Mouse (Mus musculus): ENCODE measurements around the gene St6galnac1.
A peak's percentile ranks its signal among the peaks of the same experiment; 100 is the strongest.
"Not testable (repeated sequence)": the region's sequence is repeated elsewhere in the genome, so short reads cannot be mapped to it uniquely, and the experiment has no call there.

Gene St6galnac1

GRCm38 (mm10) chr11:116775407-116775806 is at the start of gene St6galnac1:
TSS of gene St6galnac1 (minus strand) at chr11:116775507.
- DNase-seq (ENCODE audit: low spot score) = no peak

GRCm38 (mm10) chr11:116823885-116824284 is 48.6 kb upstream of the St6galnac1 start:
- not testable (repeated sequence) for DNase-seq (ENCODE audit: low spot score)

DNA sequence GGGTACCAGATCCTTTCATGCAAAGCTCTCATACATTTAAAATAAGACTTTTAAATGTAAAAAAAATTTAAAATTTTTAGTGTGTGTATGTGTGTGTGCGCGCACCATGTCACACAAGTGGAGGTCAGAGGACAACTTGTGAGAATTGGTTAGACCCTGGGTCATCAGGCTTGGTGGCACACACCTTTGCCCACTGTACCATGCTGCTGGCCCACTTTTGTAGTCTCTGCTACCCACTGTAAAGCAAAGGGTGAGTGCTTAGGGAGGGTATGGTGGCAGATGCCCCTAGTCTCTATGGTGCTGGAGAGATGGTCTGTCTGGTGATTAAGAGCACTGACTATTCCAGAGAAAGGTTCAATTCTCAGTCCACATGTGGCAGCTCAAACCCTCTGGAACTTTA is 47.9 kb upstream of the St6galnac1 start:
- DNase-seq (ENCODE audit: low spot score) = no peak

- DNase-seq (ENCODE audit: low spot score) = no peak
These were observed 47.3 kb upstream of the St6galnac1 start for GRCm38 (mm10) chr11:116822626-116823025.

DNA sequence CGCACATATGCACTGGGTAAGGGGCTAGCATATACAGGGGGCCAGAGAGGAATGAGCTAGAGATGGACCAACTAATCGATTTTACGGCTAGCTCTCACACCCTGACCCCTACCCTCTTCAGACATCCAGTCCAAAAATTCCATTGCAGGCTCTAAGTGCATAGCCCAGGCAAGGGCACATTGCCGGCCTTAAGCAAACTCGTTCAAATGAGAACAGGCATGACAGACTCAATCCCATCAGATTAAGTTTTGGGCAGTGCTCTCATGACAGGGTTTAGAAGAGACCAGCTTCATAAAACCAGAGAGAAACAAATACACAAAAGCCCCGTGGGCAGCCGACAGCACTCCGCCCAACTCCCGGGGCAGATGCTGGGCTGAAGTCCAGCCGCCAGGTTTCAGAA is 46.9 kb upstream of the St6galnac1 start:
- no peak for DNase-seq (ENCODE audit: low spot score)

- no peak for DNase-seq (ENCODE audit: low spot score)
These were observed 46.0 kb upstream of the St6galnac1 start for GRCm38 (mm10) chr11:116821057-116821940.

DNA sequence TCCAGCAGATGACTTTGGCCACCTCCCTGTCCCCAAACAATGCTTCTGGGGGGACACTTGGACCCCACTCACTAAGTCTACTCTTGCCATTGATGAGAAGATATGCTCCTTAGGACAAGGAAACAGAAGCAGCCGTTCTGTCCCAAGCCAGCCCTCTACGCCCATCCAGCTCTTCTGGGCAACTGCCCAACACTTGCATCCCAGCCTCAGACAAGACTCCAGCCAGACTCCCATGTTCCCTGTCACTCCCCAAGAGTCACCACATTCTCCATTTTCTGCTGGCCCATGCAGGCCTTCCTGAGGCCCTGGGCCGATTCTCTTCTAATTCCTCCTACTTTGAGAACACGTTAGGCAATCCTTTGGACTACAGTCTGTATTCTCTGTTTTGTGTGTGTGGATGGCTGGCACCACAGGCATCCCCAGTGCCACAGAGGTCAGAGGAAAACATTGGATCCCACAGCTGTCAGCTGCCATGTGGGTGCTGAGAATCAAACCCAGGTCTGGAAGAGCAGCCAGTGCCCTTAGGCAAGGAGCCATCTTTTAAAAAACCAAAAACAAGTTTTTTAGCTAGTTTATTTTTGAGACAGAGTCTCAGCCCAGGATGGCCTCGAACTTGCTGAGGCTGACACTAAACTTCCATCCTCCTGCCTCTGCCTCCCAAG is 44.8 kb upstream of the St6galnac1 start:
- DNase-seq (ENCODE audit: low spot score) = no peak

GRCm38 (mm10) chr11:116818722-116819121 is 43.4 kb upstream of the St6galnac1 start:
- no peak for DNase-seq (ENCODE audit: low spot score)

DNA sequence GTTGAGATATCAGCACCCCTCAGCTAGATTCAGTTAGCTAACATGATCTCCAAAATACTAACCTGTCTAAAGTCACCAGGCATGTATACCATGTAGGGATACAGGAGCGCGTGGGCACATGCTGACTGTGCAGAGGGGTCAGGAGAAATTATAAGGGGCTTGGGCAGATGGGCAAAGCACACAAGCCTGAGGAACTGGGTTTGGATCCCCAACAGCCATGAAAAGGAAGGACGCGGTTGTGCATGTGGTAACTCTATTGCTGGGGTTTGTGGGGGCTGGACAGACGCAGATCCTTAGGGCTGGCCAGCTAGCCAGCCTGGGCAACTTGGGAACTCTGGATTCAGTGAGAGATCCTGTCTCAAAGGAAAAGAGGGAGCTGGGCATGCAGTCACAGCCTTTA is 42.3 kb upstream of the St6galnac1 start:
- DNase-seq (ENCODE audit: low spot score) = no peak

- no peak for DNase-seq (ENCODE audit: low spot score)
These were observed 41.5 kb upstream of the St6galnac1 start for GRCm38 (mm10) chr11:116816769-116817168.

- no peak for DNase-seq (ENCODE audit: low spot score)
These were observed 39.6 kb upstream of the St6galnac1 start for GRCm38 (mm10) chr11:116814884-116815415.

DNA sequence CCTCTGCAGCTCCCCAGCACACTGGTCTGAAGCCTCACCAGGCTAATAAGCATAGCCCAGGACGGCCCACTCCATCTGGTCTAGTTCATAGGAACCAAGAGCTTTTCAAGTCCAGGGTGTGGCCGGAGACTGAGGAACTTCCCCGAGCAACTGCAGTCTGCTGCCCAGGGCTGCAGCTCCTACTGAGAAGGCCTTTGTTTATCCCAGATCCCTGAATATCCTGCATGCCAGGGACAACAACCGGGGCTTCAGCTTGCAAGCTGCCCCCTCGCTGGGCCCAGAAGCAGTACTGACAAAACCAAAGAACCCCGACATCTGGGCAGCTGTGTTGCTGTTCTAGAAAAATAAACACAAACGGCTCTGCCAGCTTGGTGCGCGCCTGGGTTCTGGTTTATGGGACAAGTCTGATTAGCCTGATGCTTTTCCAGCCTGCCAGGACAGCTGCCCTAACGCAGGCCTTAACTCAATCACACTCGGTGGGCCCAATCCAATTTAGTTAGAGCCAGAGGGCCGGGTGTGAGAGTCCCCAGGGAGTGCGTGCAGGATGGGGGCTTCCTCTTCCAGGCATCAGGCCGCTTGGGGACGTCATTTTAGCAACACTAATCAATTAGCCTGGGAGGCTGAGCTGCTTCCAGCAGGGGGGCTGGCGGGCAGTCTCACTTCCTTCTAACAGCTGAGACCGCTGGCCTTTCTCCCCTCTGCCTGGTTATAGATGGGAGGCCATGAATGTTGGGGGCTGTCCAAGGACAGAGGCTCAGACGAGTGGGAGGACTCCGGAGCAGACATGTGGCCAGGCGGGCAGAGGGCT is 39.0 kb upstream of the St6galnac1 start:
- peak; percentile 75 for DNase-seq (ENCODE audit: low spot score)

- DNase-seq (ENCODE audit: low spot score) = no peak
These were observed 38.3 kb upstream of the St6galnac1 start for GRCm38 (mm10) chr11:116813610-116814009.

- peak; percentile 66 for DNase-seq (ENCODE audit: low spot score)
These were observed 37.7 kb upstream of the St6galnac1 start for GRCm38 (mm10) chr11:116812793-116813529.

DNA sequence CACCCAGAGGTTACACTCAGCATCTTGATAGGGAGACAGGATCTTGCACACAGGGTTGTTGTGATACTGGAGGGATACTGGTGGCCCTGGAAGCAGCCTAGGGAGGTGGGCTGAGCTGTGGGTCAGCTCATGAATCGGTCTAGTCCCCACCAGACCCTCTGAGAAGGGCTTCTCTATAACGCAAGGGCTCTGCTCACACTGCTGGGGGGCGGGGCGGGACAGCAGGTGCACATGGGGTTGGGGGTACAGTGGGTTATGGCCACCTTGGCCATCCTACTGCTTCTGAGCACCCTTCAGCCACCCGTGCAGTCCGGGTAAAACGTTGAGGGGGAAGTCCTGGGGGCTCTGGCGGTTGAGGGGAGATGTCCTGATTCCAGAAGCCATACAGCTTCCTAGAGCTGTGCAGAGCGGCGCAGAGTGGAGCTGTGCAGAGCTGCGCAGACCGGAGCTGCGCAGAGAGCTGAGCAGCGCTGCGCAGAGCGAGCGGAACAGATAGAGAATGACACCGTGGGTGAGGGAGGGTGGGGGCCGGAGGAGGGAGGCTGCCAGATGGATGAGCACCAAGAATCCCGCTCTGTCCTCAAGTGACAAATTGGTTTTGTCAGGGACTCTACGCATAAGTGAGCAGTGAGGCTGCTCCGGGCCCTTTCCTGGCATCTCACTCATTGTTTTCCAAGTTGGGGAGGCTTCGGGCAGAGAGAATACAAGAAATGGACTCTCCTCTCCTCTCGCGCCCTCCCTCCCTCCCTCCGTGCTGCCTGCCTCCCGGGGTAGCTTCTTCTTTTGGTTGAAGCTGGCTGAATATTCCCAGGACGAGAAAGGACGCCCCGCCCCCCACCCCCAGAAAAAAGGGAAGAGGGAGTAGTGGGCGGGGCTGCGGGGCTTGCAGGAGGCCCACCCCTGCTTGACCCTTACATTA is 35.9 kb upstream of the St6galnac1 start:
- DNase-seq (ENCODE audit: low spot score) = peak; percentile 89

- DNase-seq (ENCODE audit: low spot score) = no peak
These were observed 35.2 kb upstream of the St6galnac1 start for GRCm38 (mm10) chr11:116810528-116810927.

GRCm38 (mm10) chr11:116809520-116809919 is 34.2 kb upstream of the St6galnac1 start:
- no peak for DNase-seq (ENCODE audit: low spot score)

GRCm38 (mm10) chr11:116808811-116809395 is 33.6 kb upstream of the St6galnac1 start:
- DNase-seq (ENCODE audit: low spot score) = no peak

DNA sequence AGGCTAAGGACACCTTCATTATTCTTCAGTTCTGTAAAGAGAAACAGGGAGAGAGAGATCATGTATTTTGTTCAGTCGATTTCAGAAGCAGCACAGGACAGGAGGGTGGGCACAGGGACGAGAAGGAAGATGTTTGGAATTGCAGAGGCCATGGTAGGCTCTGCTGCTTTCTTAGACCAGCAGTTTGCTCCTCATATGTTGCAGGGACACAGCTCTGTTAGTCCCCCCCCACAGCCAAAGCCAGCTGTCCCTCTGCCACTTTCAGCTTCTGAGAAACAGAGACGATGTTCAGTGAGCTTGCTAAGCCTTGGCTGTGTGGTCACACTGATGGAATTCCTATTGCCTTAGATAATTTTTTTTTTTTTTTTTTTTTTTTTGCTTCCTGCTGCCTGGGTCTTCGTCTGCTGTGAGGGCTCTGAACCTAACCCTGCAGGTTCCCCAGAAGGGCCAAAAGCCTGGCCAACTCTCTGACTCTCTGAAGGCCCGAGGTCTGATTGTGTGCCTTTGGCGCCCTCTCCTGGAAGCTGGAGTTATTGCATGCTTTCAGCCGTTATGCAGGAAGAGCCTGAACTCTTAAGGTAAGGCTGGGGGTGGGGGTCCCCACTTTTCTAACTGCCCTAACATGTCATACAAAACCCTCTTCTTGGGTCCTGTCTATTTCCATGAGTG is 32.8 kb upstream of the St6galnac1 start:
- peak; percentile 90 for DNase-seq (ENCODE audit: low spot score)

Measured in embryo, embryonic 10 days (tissue).